Mouse (Mus musculus) megakaryocyte, embryonic 14.5 days (primary cell): ENCODE data around the gene Best3.

Experiments used
- FLI1 ChIP-seq: IDR thresholded peaks from 2 replicates; pipeline ENCODE4 v1.6.1; 2012; ENCODE audit warnings: low read length, inconsistent platforms, mixed read lengths
- GATA1 ChIP-seq: IDR thresholded peaks from 3 replicates; pipeline ENCODE4 v1.6.1; 2012; ENCODE audit warnings: mixed read lengths, low read length, inconsistent platforms, borderline replicate concordance

DNA sequence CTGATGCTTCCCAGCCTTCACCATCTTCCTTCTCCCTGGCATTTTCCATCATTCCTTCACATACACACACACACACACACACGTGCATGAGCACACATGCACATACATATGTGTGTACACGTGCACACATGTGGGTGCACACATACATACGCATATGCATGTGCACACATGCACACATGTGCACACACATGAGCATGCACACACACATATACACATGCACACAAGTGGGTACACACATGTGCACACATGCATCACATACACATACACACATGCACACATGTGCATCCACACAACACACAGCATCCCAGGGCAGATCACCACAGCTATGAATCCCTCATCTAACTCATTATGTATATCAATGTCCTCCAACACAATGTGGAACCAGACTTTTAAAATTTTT is 45.0 kb downstream of the Best3 start:
- no peak; the same call in 2 of the 3 replicates for TF ChIP-seq GATA1
- TF ChIP-seq FLI1: no peak
